Mouse (Mus musculus): ENCODE measurements around the gene Cmc2.

GRCm38 (mm10) chr8:116904736-116905135 lies 16.5 kb downstream of the Cmc2 start:
- TF ChIP-seq GATA1 (IDR thresholded peaks at IDR 0.05; ENCODE audit: borderline replicate concordance, low read length), result no peak
- TF ChIP-seq CTCF (IDR thresholded peaks at IDR 0.05; ENCODE audit: low read depth, low read length), result no peak
